Mouse (Mus musculus): ENCODE data around the gene Tmprss9.

DNA sequence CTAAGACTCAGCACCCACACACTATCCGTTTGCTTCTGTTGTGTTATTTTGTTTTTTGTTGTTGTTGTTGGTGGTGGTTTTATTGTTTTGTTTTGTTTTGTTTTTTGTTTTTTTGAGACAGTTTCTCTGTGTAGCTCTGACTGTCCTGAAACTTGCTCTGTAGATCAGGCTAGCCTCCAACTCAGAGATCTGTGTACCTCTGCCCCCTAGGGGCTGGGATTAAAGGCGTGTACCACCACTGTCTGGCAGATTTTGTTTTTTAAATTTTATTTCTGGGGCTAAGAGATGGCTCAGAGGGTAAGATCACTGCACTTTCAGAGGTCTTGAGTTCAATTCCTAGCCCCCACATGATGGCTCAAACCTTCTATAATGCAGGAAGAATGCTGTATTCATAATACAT, 9.3 kb downstream of the Tmprss9 start:
- no peak for TF ChIP-seq GATA1 (IDR thresholded peaks at IDR 0.05; ENCODE audit: borderline replicate concordance, low read length)
- no peak for TF ChIP-seq FLI1 (IDR thresholded peaks at IDR 0.05; ENCODE audit: low read length)

Measured in megakaryocyte, embryonic 14.5 days (primary cell).